Mouse (Mus musculus): ENCODE results near the gene Hoxb5.

DNA sequence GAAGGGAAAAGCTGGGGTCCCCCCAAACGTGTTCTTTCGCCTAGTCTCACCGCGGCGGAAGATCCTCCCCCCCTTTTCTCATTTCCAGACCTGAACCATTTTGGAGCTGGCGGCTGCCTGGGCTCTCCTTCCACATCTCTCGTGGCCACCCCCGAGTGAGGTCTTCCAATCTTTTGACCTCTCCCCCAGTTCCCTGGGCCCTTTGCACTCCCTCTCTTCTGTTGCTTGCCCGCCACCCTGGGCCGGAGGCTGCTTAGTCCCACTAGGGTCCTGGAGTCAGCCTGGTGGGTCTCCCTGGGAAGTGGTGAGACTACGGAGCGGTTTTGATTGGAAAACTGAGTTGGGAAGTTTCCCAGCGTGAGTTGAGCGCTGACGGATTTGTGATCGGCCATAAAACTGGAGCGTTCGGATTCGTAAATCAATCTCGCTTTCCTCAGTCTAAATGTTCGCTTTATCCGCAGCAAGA, 22.6 kb downstream of the Hoxb5 start:
- TF ChIP-seq POLR2A (IDR thresholded peaks at IDR 0.05; ENCODE audit: insufficient read depth, low read depth, low read length) (no peak), CTCF (IDR thresholded peaks at IDR 0.05) (no peak), EP300 (IDR thresholded peaks at IDR 0.05; ENCODE audit: insufficient read depth, low read depth, low read length) (no peak)

All from heart, adult 2 months (tissue).